Mouse (Mus musculus): ENCODE measurements around the gene Grin2b.

DNA sequence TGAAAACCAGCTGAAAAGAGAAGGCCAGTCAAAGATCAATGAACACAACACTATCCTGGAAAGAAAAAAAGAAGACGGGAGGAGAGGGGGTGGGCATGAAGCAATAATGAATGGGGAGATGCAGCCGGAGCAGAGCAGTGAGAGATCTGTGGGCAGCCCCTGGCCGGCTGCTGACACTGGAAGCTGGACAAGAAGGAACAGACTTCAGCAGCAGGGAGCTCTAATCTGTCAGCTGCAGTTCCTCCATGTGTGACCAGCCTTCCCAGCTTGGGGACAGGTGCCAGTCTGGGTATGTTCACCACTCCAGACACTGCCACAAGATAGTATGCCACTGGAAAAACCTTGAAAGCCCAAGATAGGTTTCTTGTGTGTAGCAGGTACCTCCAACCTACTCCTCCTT lies 261.2 kb downstream of the Grin2b start:
- no peak for TF ChIP-seq CTCF (IDR thresholded peaks at IDR 0.05; ENCODE audit: borderline replicate concordance, extremely low read depth, insufficient read depth, insufficient read length)
- TF ChIP-seq POLR2A (IDR thresholded peaks at IDR 0.05; ENCODE audit: borderline replicate concordance, extremely low read depth, insufficient read depth, insufficient read length, poor library complexity, severe bottlenecking): no peak

All from brain, embryonic 14.5 days (tissue).